Mouse (Mus musculus) T-cell, adult 66 days (primary cell): ENCODE results near the gene Gm21818. TPM values are rescaled to one million over a fixed set of nuclear protein-coding genes. Genes with fewer than 3 reads are reported as not detected.

Experiments
- total RNA-seq, 2 experiments: library from RNA; stranded (reverse); gene quantifications; 3 replicates in 1 of 2; 4 replicates in 1 of 2; pipeline ENCODE4 v1.2.4; 2023

Gm21818 gene
- total RNA-seq = not detected

DNA sequence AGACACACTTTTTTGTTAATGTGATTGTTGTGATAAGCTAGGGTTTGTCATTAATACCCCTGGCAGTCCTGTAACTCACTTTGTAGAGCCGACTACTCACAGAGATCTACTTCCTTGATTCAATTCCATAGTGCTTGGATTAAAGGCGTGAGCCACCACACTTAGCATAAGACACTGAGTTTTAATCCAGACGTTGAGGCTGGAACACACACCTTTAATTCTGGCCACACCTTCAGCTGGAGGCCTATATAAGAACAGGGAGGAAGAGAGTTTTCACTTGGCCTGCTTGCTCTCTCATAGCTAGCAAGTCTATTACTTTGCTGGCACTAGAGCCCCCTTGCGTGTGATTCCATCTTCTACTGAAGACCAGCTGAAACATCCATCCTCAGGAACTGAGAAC is at the start of gene Gm21818:
Gm21818 (plus strand) TSS at position 301 of the 400 bp plus-strand sequence.

DNA sequence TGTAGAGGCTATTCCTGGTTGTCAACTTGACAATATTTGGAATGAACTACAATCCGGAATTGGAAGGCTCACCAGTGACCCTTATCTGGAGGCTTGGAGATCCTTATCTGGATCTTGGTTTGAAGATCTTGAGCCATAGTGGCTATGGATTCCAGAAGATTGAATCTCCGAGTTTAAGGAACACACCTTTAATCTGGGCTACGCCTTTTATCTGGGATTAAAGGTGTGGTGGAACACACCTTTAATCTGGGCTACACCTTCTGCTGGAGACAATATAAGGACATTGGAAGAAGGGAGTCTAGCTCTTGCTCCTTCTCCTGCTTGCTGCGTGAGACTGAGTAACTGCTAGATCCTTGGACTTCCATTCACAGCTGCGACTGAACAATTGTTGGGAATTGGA is 32.3 kb upstream of the Gm21818 start, which contains the start of gene Gm20767:
Gm20767 (plus strand) TSS at position 301 of the 400 bp plus-strand sequence.

DNA sequence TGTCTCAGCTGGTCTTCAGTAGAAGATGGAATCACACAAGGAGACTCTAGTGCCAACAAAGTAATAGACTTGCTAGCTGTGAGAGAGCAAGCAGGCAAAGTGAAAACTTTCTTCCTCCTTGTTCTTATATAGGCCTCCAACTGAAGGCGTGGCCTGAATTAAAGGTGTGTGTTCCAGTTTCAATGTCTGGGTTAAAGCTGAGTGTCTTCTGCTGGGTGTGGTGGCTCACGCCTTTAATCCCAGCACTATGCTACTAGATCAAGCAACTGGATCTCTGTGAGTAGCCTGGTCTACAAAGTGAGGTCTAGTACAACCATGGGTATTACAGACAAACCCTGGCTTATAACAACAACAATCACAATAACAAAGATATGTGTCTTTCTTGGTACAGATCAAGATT is 43.6 kb downstream of the Gm21818 start, which contains the start of gene Gm21762:
Gm21762 (minus strand) TSS at position 101 of the 400 bp plus-strand sequence.

Other genes with a start within 250 kb of the Gm21818 start
- gene Gm21761, start 243.2 kb upstream of the Gm21818 start, total RNA-seq = not detected
- gene B020031M17Rik, start 221.6 kb upstream of the Gm21818 start, total RNA-seq = not detected
- gene Gm36079, start 145.4 kb upstream of the Gm21818 start, total RNA-seq = not detected
- gene Gm21188, start 120.2 kb upstream of the Gm21818 start, total RNA-seq = under 1 TPM in 1 of 2 experiments, not detected in 1; 0.26 TPM
- not detected for gene Gm20767, start 32.2 kb upstream of the Gm21818 start, total RNA-seq
- gene Gm21762, start 43.5 kb downstream of the Gm21818 start, total RNA-seq = 1 to 10 TPM in 1 of 2 experiments, not detected in 1; 4.1 TPM
- not detected for gene Gm21731, start 66.7 kb downstream of the Gm21818 start, total RNA-seq
- gene AF067061, start 90.7 kb downstream of the Gm21818 start, total RNA-seq = not detected
- gene BC147527, start 128.0 kb downstream of the Gm21818 start, total RNA-seq = 1 to 10 TPM; 7.7 to 7.8 TPM
- not detected for gene Tcstv3, start 144.4 kb downstream of the Gm21818 start, total RNA-seq